Mouse (Mus musculus): ENCODE results near the gene Trf.

Gene Trf

GRCm38 (mm10) chr9:103230151-103230951 is at the start of gene Trf, which contains the start of gene Gm20425:
Gene Trf (minus strand): TSS chr9:103230444.
Gene Gm20425 (minus strand): TSS chr9:103230307.
- peak; percentile 77 for DNase-seq (ENCODE audit: low spot score)

GRCm38 (mm10) chr9:103276876-103277275 is 46.6 kb upstream of the Trf start:
- no peak for DNase-seq (ENCODE audit: low spot score)

GRCm38 (mm10) chr9:103275676-103276075 is 45.4 kb upstream of the Trf start:
- no peak for DNase-seq (ENCODE audit: low spot score)

GRCm38 (mm10) chr9:103274819-103275218 is 44.6 kb upstream of the Trf start:
- DNase-seq (ENCODE audit: low spot score), result no peak

- no peak for DNase-seq (ENCODE audit: low spot score)
Measured at GRCm38 (mm10) chr9:103271104-103271503, 40.9 kb upstream of the Trf start.

- DNase-seq (ENCODE audit: low spot score), result no peak
Measured at GRCm38 (mm10) chr9:103265778-103266177, 35.5 kb upstream of the Trf start.

- DNase-seq (ENCODE audit: low spot score), result no peak
Measured at GRCm38 (mm10) chr9:103252906-103253305, 22.7 kb upstream of the Trf start.

- DNase-seq (ENCODE audit: low spot score), result no peak
Measured at GRCm38 (mm10) chr9:103248618-103249017, 18.4 kb upstream of the Trf start.

GRCm38 (mm10) chr9:103246526-103247168 is 16.4 kb upstream of the Trf start:
- DNase-seq (ENCODE audit: low spot score), result no peak

GRCm38 (mm10) chr9:103243640-103244039 is 13.4 kb upstream of the Trf start:
- no peak for DNase-seq (ENCODE audit: low spot score)

- no peak for DNase-seq (ENCODE audit: low spot score)
Measured at GRCm38 (mm10) chr9:103241206-103241605, 11.0 kb upstream of the Trf start.

GRCm38 (mm10) chr9:103239471-103239870 is 9.2 kb upstream of the Trf start:
- DNase-seq (ENCODE audit: low spot score), result no peak

- DNase-seq (ENCODE audit: low spot score), result peak; percentile 16
Measured at GRCm38 (mm10) chr9:103234565-103235165, 4.4 kb upstream of the Trf start.

- DNase-seq (ENCODE audit: low spot score), result no peak
Measured at GRCm38 (mm10) chr9:103234059-103234458, 3.8 kb upstream of the Trf start.

GRCm38 (mm10) chr9:103233006-103233395 is 2.8 kb upstream of the Trf start:
- DNase-seq (ENCODE audit: low spot score), result no peak

GRCm38 (mm10) chr9:103232232-103233005 is 2.2 kb upstream of the Trf start:
- no peak for DNase-seq (ENCODE audit: low spot score)

GRCm38 (mm10) chr9:103229037-103229867 is 992 bp downstream of the Trf start:
- DNase-seq (ENCODE audit: low spot score), result no peak

- DNase-seq (ENCODE audit: low spot score), result no peak
Measured at GRCm38 (mm10) chr9:103228370-103229003, 1.8 kb downstream of the Trf start.

- DNase-seq (ENCODE audit: low spot score), result no peak
Measured at GRCm38 (mm10) chr9:103227760-103228159, 2.5 kb downstream of the Trf start.

GRCm38 (mm10) chr9:103226806-103227205 is 3.4 kb downstream of the Trf start:
- DNase-seq (ENCODE audit: low spot score), result no peak

GRCm38 (mm10) chr9:103225464-103225863 is 4.8 kb downstream of the Trf start:
- DNase-seq (ENCODE audit: low spot score), result no peak

All from left cerebral cortex, adult 11 months (tissue).